Mouse (Mus musculus) induced T-regulatory cell, adult 2 months (primary cell): ENCODE results near the gene Myh9.
"Not testable (repeated sequence)": the region's sequence is repeated elsewhere in the genome, so short reads cannot be mapped to it uniquely, and the experiment has no call there.

Source experiments
- DNase-seq: peaks from one replicate; pipeline ENCODE4 v3.0.0-alpha.2; 2012; ENCODE audit warnings: low read depth

Gene Myh9

DNA sequence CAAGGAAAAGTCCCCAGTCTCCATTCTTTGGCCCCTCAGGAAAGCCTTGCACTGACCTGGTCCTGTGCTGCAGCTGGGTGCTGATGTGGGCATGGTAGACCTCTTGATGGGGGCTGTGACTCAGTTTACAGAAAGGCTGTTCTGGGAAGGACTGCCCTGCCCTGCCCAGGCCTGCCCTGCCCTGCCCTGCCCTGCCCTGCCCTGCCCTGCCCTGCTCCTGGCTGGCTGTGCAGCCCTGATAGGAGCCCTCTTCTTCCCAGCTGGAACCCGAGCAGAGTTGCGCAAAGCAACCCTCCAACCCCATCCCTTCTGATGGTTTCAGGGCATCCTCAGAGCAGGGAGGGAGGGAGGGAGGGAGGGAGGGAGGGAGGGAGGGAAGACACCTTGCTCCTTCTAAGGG, 86.8 kb downstream of the Myh9 start:
- DNase-seq: no peak

GRCm38 (mm10) chr15:77752443-77752842, 89.5 kb downstream of the Myh9 start:
- no peak for DNase-seq

DNA sequence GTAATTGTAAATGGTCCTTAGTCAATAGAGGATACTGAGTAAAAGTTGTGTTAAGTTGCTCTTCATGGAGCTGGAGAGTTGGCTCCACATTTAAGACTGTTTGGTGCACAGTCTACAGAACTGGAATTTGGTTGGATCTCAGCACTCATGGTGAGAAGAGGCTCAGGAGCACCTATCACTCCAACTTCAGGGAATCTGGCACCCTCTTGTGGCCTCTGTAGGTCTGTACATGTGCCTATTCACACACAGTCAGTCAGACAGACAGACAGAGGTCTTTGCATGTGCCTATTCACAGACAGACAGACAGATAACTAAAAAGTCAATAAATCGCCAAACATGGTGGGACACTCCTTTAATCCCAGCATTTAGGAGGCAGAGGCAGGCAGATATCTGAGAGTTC, 91.5 kb downstream of the Myh9 start:
- peak; percentile 86 for DNase-seq

DNA sequence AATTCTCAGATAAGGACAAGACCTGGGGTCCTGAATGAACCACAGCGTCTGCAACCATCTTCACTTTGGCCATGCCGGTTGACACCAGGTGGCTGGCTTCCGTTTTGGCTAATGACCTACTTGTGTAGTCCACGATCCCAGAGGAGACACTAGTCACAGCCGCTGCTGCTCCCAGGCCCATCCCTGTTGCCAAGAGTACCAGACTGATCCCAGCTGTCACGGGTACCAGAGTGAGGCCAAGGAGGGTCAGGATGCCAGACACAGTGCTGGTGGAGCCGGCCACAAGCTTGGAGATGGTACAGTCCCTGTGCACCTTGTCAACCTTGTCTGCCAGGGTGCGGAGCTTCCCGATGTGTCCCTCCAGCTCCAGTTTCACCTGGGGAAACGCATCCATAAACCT, 92.3 kb downstream of the Myh9 start:
- no peak for DNase-seq

GRCm38 (mm10) chr15:77748414-77748813, 93.6 kb downstream of the Myh9 start:
- no peak for DNase-seq

DNA sequence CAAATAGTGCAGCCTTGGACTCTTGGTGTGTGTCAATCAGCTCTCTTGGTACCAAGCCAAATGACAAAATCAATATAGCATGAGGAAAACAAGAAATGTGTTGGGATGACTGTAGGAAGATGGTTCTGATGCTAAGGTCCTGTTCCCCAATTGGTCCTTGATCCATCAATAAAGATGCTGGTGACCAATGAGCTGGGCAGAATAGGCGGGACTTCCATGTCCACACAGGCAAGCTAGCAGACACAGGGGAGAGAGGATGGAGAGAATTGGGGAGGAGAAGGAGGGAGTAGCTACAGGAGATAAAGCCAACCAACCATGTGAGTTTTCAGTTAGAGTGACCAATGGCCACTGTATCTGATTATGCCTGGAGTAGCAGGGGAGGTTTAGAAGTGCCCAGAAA, 95.6 kb downstream of the Myh9 start:
- no peak for DNase-seq

GRCm38 (mm10) chr15:77745081-77745480, 96.9 kb downstream of the Myh9 start:
- DNase-seq: no peak

GRCm38 (mm10) chr15:77744632-77745031, 97.3 kb downstream of the Myh9 start:
- DNase-seq: no peak

DNA sequence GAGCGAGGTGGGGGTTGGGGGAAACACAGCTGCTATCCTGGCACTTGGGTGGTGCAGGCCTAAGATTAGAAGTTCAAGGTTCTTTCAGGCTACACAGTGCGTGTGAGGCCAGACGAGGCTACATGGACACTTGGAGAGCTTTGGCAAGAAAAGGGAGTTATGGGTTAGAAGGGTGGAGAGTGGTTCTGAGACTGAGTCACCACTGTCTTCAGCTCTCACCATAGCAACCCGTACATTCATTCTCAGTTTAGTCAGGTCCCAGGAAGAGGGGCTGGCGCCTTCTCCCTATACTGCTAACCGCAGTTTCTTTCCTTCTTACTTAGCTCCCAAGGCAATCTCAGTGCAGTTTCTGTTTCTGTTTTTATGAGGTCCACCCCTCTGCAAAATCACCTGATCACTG, 100.4 kb downstream of the Myh9 start:
- not testable (repeated sequence) for DNase-seq

GRCm38 (mm10) chr15:77740511-77741297, 101.3 kb downstream of the Myh9 start:
- peak; percentile 65 for DNase-seq

DNA sequence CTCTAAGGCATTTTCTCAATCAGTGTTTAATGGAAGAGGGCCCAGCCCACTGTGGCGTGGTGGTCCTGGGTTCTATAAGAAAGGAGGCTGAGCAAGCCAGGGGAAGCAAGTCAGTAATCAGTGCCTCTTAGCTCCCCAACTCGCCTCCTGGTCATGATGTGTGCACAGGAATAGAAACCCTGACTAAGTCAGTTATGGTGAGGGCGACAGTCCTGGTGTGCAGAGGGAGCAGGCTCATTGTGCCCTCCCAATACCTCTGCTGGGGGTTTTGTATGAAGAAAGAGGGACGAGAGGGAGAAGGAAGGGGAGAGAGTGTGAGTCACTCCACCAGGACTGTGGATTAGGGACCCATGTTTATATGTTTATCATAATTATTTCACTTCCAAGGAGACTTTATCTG, 108.1 kb downstream of the Myh9 start:
- not testable (repeated sequence) for DNase-seq

- peak; percentile 92 for DNase-seq
Observed at GRCm38 (mm10) chr15:77733380-77733779, 108.6 kb downstream of the Myh9 start.

DNA sequence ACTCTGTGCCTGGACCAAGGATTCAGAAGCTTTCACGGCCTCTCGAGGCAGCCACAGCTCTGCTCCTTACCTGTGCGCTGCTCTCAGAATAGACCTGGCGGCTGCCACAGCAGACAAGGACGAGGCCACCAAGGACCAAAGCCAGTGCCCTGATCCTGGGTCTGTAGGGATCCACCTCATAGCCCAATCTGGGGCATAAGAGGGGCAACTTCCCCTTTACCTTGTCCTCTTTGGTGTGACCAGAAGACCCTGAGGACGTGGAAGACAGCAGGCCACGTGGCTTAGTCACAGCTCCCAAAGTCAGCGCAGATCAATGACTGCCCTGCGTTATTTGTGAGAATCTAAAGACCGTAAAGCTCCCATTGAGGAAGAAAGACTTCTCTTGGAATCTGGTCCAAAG, 109.1 kb downstream of the Myh9 start:
- not testable (repeated sequence) for DNase-seq

DNA sequence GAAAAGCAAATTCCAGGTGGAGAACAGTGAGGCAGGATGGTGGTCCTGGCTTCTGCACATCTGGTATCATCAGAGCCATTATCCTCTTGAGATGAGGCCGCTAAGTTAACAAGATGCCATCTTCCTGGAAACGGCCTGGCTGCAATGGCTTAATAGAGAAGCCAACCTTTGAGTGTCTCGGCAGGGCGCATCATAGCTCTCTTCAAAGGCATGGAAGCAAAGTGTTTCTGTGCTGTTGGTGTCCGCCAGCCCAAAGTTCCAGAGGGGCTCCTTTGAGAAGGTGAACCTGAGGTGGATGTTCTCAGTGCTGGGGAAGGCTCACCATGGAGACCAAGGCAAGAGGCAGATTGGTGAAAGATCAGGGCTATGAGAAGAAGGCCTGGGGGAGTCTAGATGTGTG, 110.4 kb downstream of the Myh9 start:
- peak; percentile 10 for DNase-seq

DNA sequence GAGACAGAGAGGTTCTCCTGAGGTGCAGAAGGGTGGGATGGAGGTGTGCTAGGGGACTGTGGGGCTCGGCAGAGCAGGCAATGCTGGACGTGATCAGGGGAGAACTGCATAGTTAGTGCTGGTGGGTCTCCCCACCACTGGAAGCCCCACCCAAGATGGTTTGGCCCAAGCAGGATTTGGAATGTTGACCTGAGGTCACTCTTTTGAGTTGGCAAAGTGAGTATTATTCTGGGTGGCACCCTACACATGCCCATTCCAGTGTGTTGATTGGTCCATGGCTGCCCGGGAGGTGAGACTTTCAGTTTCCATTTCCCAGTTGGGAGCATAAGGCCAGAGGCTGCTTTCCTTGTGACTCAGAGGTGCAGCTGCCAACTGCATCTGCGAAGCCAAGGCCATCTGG, 113.2 kb downstream of the Myh9 start, which contains the start of gene Apol9b:
TSS of gene Apol9b (plus strand) at position 301 of the 400 bp plus-strand sequence.
- not testable (repeated sequence) for DNase-seq

DNA sequence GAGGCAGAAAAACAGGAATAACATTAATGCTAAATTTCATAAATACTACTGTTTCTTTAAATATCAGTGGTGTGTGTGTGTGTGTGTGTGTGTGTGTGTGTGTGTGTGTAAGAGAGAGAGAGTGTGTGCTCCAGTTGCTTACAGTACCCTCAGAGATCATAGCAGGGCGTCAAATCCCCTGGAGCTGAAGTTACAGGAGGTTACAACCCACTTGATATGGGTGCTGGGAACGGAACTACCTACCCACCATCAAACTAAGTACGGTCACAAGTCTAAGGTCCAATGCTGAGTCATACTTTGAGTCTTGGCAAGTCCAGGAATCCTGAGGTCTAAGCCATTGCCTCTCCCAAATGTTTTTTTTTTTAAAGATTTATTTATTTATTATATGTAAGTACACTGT, 114.2 kb downstream of the Myh9 start:
- DNase-seq: not testable (repeated sequence)

- DNase-seq: peak; percentile 64
Observed at GRCm38 (mm10) chr15:77727139-77727538, 114.8 kb downstream of the Myh9 start.

- DNase-seq: not testable (repeated sequence)
Observed at GRCm38 (mm10) chr15:77725393-77726020, 116.5 kb downstream of the Myh9 start.

GRCm38 (mm10) chr15:77724208-77724911, 117.6 kb downstream of the Myh9 start:
- DNase-seq: not testable (repeated sequence)

- DNase-seq: not testable (repeated sequence)
Observed at GRCm38 (mm10) chr15:77721509-77721908, 120.5 kb downstream of the Myh9 start.

- DNase-seq: not testable (repeated sequence)
Observed at GRCm38 (mm10) chr15:77718240-77718639, 123.7 kb downstream of the Myh9 start.
